Mouse (Mus musculus): Measurements from ENCODE around the gene Nin. TPM values are rescaled to one million over a fixed set of nuclear protein-coding genes. Genes with fewer than 3 reads are reported as not detected.

The Nin gene
- total and polyA plus RNA-seq, 3 experiments: 29.0 to 51.7 (median 37.2) TPM

GRCm38 (mm10) chr12:70118721-70119345 lies 5.3 kb upstream of the Nin start:
- H3K4me2 ChIP-seq (ENCODE audit: insufficient read depth, low read depth, poor library complexity, severe bottlenecking): no peak overlapping the region
- no peaks in the 10 kb centered on the region for H3K36me3 ChIP-seq (replicated peaks in 1 of 2; ENCODE audit: control insufficient read depth in 1 of 2, insufficient read depth in 1 of 2, low read length in 1 of 2)
- H3K27me3 ChIP-seq (replicated peaks): peaks cover 5% of the 10 kb centered on the region
- H3K9me3 ChIP-seq (replicated peaks; ENCODE audit: low read length): no peaks in the 10 kb centered on the region
- no peak overlapping the region for H3K4me3 ChIP-seq (replicated peaks in 1 of 3; ENCODE audit: low read depth in 2 of 3, low read length in 2 of 3, poor library complexity in 1 of 3)
- H3K79me2 ChIP-seq (replicated peaks; ENCODE audit: control insufficient read depth, extremely low read depth, insufficient read depth, poor library complexity, severe bottlenecking): no peaks in the 10 kb centered on the region
- no peak for DNase-seq (ENCODE audit: extremely low read depth)
- dilution Hi-C loops (cut with MboI; ENCODE audit: extremely low pct_ligation_motif_present, extremely low pct_unique_long_range_greater_than_20kb, low sequenced_read_pairs): no loop called here
- no peak overlapping the region for H3K9ac ChIP-seq (ENCODE audit: insufficient read depth, low read depth)
- in situ Hi-C loops (cut with MboI; ENCODE audit: low pct_ligation_motif_present, low pct_unique_long_range_greater_than_20kb, low sequenced_read_pairs): no loop called here
- TF ChIP-seq CTCF (conservative IDR thresholded peaks at IDR 0.05 in 1 of 2, IDR thresholded peaks at IDR 0.05 in 1 of 2; ENCODE audit: low read depth in 2 of 2, low read length in 2 of 2) (peak in 1 of 2 experiments; percentile 17; a peak in 1 of 4 replicates), MXI1 (IDR thresholded peaks at IDR 0.05; ENCODE audit: low read depth, low read length) (no peak), JUN (IDR thresholded peaks at IDR 0.05; ENCODE audit: insufficient read depth, low read depth, low read length) (no peak), SMC3 (IDR thresholded peaks at IDR 0.05; ENCODE audit: low read depth, low read length) (peak; percentile 13)
- no peak overlapping the region for H3K27ac ChIP-seq (ENCODE audit: insufficient read depth, low read depth)
- peaks cover 5 to 12% of the 10 kb centered on the region in 2 experiments; a peak in 3 of 4 replicates for H3K4me1 ChIP-seq (ENCODE audit: control insufficient read depth in 1 of 2, insufficient read depth in 2 of 2)

- peaks cover 12% of the 10 kb centered on the region for H3K27me3 ChIP-seq (replicated peaks)
Measured at GRCm38 (mm10) chr12:70117146-70117545, 3.6 kb upstream of the Nin start.

GRCm38 (mm10) chr12:70112090-70112383 lies 1.5 kb downstream of the Nin start:
- Histone ChIP-seq H3K9me3 (replicated peaks; ENCODE audit: low read length) (no peaks in the 10 kb centered on the region), H3K4me3 (replicated peaks in 1 of 3; ENCODE audit: low read depth in 2 of 3, low read length in 2 of 3, poor library complexity in 1 of 3) (peak overlapping the region; percentile 69 to 97 (median 87)), H3K36me3 (replicated peaks in 1 of 2; ENCODE audit: control insufficient read depth in 1 of 2, insufficient read depth in 1 of 2, low read length in 1 of 2) (peaks cover 0 to 7% of the 10 kb centered on the region in 2 experiments), H3K27me3 (replicated peaks) (peaks cover 13% of the 10 kb centered on the region), H3K9ac (ENCODE audit: insufficient read depth, low read depth) (no peak overlapping the region), H3K4me2 (ENCODE audit: insufficient read depth, low read depth, poor library complexity, severe bottlenecking) (peak overlapping the region; percentile 33), H3K27ac (ENCODE audit: insufficient read depth, low read depth) (no peak overlapping the region), H3K79me2 (replicated peaks; ENCODE audit: control insufficient read depth, extremely low read depth, insufficient read depth, poor library complexity, severe bottlenecking) (peaks cover 3% of the 10 kb centered on the region), H3K4me1 (ENCODE audit: control insufficient read depth in 1 of 2, insufficient read depth in 2 of 2) (peaks cover 5 to 41% of the 10 kb centered on the region in 2 experiments)
- dilution Hi-C loops (cut with MboI; ENCODE audit: extremely low pct_ligation_motif_present, extremely low pct_unique_long_range_greater_than_20kb, low sequenced_read_pairs) (no loop called here), in situ Hi-C loops (cut with MboI; ENCODE audit: low pct_ligation_motif_present, low pct_unique_long_range_greater_than_20kb, low sequenced_read_pairs) (no loop called here)
- DNase-seq (ENCODE audit: extremely low read depth): no peak
- 0 out of 2 replicates have a peak, but pooled peaks have one; percentile 9 for TF ChIP-seq UBTF (IDR thresholded peaks at IDR 0.05; ENCODE audit: low read depth, low read length)
- 0 out of 2 replicates have a peak, but pooled peaks have one; percentile 7 for TF ChIP-seq MAX (IDR thresholded peaks at IDR 0.05; ENCODE audit: low read length)
- TF ChIP-seq MYC (IDR thresholded peaks at IDR 0.05; ENCODE audit: low read depth, low read length): no peak

More at GRCm38 (mm10) chr12:70117146-70117545, 3.6 kb upstream of the Nin start:
- in situ Hi-C loops (cut with MboI; ENCODE audit: low pct_ligation_motif_present, low pct_unique_long_range_greater_than_20kb, low sequenced_read_pairs) (no loop called here), dilution Hi-C loops (cut with MboI; ENCODE audit: extremely low pct_ligation_motif_present, extremely low pct_unique_long_range_greater_than_20kb, low sequenced_read_pairs) (no loop called here)
- no peak overlapping the region for H3K9ac ChIP-seq (ENCODE audit: insufficient read depth, low read depth)
- H3K4me1 ChIP-seq (ENCODE audit: control insufficient read depth in 1 of 2, insufficient read depth in 2 of 2): peaks cover 5 to 17% of the 10 kb centered on the region in 2 experiments; a peak in 3 of 4 replicates
- DNase-seq (ENCODE audit: extremely low read depth): no peak
- no peaks in the 10 kb centered on the region for H3K36me3 ChIP-seq (replicated peaks in 1 of 2; ENCODE audit: control insufficient read depth in 1 of 2, insufficient read depth in 1 of 2, low read length in 1 of 2)
- TF ChIP-seq ZKSCAN1 (IDR thresholded peaks at IDR 0.05; ENCODE audit: borderline replicate concordance, low read depth, low read length) (no peak), SIN3A (IDR thresholded peaks at IDR 0.05; ENCODE audit: low read length) (no peak), RCOR1 (conservative IDR thresholded peaks at IDR 0.05; ENCODE audit: low read depth, low read length) (no peak), POLR2A (IDR thresholded peaks at IDR 0.05; ENCODE audit: low read depth, low read length) (no peak), ZMIZ1 (IDR thresholded peaks at IDR 0.05; ENCODE audit: low read depth, low read length) (no peak), TBP (conservative IDR thresholded peaks at IDR 0.05; ENCODE audit: low read depth, low read length) (no peak), UBTF (IDR thresholded peaks at IDR 0.05; ENCODE audit: low read depth, low read length) (no peak), EP300 (IDR thresholded peaks at IDR 0.05; ENCODE audit: low read length) (no peak), JUN (IDR thresholded peaks at IDR 0.05; ENCODE audit: insufficient read depth, low read depth, low read length) (no peak), SMC3 (IDR thresholded peaks at IDR 0.05; ENCODE audit: low read depth, low read length) (no peak), CHD1 (IDR thresholded peaks at IDR 0.05; ENCODE audit: low read depth, low read length) (no peak), MAZ (IDR thresholded peaks at IDR 0.05; ENCODE audit: low read depth, low read length) (no peak), USF2 (conservative IDR thresholded peaks at IDR 0.05; ENCODE audit: low read depth, low read length) (no peak)
- H3K9me3 ChIP-seq (replicated peaks; ENCODE audit: low read length): no peaks in the 10 kb centered on the region
- no peak overlapping the region for H3K27ac ChIP-seq (ENCODE audit: insufficient read depth, low read depth)
- no peak overlapping the region for H3K4me3 ChIP-seq (replicated peaks in 1 of 3; ENCODE audit: low read depth in 2 of 3, low read length in 2 of 3, poor library complexity in 1 of 3)
- H3K4me2 ChIP-seq (ENCODE audit: insufficient read depth, low read depth, poor library complexity, severe bottlenecking): no peak overlapping the region
- no peaks in the 10 kb centered on the region for H3K79me2 ChIP-seq (replicated peaks; ENCODE audit: control insufficient read depth, extremely low read depth, insufficient read depth, poor library complexity, severe bottlenecking)

Measured in CH12.LX (cell line).